Mouse (Mus musculus) kidney, postnatal 36 days (tissue): Measurements from ENCODE around the gene Trip6.

Experiments used
- DNase-seq, 2 experiments: peaks; one replicate each; pipeline ENCODE4 v3.0.0; 2021 to 2022; ENCODE audit warnings: mixed read lengths in 2 of 2

Gene Trip6

DNA sequence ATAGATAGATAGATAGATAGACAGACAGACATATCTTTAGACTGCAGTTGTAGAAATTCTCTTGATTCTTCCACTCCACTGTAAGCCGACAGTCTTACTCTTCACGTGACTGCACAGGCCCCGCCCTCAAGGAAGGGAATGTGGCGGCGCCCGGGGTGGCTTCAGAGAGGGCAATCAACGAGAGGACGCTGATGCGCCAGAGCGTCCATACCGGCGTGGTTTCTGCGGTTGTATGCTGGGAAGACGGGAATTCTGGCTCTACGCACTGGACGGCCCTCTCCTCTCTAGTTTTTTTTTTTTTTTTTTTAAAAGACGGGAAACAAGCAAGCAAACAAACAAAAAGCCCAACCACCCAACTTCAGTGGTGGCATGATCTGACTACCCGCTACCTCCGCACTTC, 24.1 kb upstream of the Trip6 start:
- peak; percentile 96 to 97 for DNase-seq

DNA sequence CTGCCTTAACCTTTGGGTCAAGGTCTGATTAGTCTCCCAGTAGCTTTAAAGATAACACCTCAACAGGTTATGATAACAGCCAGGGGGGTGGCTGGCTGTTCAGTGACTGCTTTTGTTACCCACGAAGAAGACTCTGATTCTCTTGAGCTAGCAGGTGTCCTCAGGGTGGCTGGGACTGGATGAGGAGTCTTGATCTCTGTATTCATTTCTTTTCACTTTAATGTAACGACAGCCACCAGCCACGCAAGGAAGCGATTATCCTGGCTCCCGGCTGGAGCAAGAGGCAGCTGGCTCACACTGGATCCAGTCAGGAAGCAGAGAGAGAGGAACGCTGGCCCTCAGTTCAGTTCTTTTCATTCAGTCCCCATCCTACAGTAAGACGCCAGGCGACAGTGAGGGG, 23.0 kb upstream of the Trip6 start:
- DNase-seq, result peak in 1 of 2 experiments; percentile 31

DNA sequence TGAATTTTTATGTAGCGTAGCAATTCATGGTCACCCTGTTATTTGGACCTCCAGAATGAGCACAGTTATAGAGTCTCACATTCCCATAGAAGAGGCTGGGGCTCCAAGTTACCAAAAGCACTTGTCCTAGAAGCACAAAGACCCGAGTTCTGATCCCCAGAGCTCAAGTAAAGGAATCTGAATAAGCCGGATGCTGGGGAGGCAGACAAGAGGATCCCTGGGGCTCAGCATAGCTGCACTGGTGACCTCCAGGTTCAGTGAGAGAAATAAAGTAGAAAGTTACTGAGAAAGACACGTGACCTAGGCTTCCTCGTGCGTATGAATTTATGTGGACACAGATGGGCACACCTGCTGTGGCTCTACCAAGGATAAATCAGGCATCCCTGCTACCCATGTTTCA, 20.9 kb upstream of the Trip6 start:
- DNase-seq, result no peak

DNA sequence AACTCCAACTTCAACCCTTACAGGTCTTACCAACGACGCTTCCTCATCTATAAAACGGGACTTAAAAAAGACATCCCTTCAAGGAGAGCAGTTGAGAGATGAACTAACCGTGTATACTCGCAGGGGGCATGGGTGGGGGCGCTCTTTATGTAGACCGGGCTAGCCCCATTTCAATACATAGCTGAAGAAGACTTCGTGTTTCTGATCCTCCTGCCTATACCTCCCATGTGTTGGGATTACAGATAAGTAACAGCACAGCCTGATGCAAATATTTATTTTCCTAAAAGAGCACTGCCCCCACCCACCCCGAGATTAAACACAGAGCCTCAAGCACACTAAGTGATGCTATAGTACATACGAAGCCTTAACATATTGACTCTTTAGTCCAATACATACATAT, 20.1 kb upstream of the Trip6 start:
- DNase-seq, result no peak

DNA sequence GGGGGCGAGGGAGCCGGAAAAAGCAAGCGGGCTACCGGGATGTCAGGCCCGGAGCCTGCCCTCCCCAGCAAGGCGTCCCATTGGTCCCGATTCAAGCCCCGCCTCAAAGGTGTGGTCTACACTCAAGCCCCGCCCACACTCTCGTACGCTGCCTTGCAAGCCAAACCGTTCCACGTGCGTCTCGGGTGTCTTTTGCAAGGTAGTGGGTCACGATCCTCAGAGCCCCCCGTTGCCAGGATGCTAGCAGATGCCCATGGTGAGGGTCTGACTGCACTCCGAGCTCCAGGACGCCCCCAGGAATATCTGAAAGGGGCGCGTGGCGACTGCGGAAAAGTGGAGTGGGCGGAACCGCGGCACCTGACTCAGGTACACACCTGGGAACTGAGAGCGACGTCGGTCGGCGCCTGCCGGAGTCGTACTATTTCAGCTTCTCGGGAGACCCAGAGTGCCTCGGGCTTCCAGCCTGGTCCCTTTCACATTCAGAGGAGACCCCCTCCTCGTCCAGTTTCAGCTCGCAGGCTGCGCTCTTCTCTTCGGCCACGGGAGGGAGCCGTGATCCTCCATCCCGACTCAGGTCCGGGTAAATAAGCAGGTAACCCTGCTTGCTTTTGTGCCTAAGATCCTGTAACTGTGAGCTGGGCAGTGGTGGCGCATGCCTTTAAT, 19.4 kb upstream of the Trip6 start, which contains the start of gene Slc12a9:
Gene Slc12a9 (minus strand): TSS at position 86 of the 663 bp plus-strand sequence.
- DNase-seq, result peak; percentile 97 to 98

DNA sequence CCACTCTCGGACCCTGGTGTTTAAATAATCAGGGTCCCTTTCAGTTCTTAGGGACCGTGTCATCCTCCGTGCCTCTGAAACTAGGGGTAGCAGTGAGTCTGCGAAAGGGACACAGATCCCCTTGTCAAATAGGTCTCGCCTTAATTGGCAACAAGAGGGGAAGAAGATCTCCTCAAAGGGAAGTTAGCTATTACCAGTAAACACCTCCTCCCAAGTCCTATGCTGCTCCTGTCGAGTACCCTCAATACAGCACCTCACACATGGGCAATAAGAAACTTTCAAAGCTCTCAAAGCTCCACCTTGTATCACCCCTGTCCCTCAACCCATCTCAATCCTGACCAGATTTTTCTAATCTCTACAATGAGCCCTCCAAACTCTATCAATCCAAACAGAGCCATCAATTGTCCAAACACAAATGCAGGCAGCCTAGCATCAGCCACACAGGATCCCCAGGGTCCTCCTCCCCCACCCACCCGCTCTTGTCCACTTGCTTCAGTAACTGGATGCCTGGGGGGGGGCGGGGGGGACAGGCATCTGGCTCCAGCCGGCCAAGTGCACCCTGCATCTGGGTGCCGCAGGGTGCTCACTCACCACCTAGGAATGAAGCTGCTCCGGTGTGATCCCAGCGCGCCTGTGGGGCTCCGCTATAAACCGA, 18.8 kb upstream of the Trip6 start:
- DNase-seq, result no peak

DNA sequence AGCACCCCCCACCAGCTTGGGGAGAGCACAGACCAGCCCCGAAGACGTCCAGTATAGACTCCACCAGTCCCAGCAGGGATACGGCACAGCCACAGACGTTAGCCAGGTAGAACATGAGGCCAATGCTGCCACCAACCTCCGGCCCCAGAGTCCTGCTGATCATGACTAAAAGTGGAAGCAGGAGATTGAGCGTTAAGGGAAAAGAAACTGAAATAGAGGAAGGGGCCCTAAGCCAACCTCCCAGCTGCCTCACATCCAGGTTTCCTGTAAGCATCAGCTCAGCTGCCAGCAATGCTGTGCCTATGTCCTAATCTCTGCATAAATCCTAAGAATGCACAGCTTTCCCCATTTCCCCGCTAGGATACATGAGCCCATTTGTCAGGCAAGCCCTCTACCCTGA, 16.7 kb upstream of the Trip6 start:
- DNase-seq, result no peak

DNA sequence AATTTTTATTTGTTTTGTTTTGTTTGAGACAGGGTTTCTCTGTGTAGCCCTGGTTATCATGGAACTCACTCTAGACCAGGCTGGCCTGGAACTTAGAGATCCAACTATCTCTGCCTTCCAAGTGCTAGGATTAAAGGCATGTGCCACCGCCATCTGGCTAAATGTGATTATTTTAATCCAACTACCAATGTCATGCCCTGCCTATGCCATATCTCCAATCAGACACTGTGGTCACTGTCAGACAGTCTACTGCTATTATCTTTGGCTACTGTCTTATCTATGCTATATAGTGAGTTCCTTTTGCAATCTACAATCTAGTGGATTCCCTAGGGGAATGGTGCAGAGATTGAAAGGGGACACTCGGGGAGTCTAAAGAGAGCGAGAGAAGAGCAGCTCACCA, 6.8 kb upstream of the Trip6 start:
- DNase-seq, result no peak

DNA sequence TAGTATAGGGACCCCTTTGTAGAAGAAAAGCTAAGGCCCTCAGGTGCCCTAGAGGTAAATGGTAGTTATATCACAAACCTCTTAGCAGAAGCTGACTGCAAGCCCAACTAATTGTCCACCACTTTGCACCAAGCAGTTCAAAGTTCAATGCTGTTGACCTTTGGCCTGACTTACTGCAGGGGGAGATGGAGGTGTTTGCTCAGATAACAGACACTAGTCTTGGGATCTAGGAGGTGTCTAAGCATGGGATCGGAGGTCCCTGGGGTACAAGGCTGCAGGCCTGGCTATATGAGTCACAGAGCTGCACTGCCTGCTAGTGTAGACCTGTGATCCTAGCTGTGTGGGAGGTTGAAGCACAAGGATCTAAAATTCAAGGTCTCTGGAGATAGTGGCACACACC, 4.4 kb upstream of the Trip6 start:
- DNase-seq, result peak; percentile 72 to 74

DNA sequence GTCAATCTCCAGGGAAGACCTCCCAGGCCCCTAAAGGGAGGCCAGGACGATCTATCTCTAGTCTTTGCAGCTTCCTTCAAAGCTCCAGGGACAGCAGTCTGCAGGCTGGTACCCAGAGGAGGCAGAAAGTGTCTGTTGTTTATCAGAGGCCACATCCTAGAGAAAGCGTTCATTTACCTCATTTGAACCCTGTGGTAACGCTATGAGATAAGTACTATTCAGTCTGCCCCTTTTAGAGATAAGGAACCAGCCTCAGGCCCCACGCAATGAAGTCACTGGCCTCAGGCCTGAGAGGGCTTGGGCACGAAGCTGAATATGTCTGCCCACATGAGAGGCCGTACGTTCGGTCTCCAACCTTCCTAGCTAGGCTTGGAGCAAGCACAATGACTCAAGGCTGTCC, 3.2 kb upstream of the Trip6 start:
- no peak for DNase-seq

DNA sequence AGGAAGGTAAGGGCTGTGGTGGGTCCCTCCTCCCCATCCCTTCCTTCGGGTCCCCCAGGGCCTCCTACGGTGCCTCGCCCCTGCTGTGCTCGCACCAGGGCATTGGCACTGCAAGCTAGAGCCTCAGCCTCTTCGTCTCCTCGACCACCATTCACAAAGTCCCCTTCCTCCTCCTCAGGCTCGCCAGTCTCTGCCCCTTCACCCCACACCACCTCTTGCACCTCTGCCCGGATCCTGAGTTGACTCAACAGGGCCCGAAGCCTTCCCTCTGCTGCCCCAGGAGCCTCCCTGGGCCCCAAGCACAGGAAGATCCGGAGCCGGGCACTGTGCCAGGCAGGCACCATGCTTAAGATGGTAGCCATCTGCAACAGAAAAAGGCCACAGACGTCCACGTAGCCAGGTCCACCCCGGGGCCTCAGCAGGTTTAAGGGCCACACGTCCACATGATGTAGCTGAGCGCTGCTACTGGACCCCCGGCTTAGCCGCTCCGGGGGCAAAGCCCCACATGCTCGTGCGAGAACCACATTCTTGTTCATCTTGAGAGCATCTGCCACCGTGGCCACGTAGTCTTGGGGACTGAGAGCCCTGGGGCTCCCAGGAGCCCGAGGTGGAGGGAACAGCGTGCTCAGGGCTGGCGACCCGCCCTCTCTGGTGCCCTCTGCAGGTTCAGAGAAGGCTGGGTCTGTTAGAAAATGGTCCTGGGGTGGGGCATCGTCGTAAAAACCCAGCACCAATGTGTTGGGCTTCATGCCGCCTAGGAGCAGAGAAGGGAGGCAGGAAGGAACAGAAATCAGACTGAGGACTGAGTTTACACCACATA, 1.1 kb upstream of the Trip6 start:
- peak in 1 of 2 experiments; percentile 68 for DNase-seq

DNA sequence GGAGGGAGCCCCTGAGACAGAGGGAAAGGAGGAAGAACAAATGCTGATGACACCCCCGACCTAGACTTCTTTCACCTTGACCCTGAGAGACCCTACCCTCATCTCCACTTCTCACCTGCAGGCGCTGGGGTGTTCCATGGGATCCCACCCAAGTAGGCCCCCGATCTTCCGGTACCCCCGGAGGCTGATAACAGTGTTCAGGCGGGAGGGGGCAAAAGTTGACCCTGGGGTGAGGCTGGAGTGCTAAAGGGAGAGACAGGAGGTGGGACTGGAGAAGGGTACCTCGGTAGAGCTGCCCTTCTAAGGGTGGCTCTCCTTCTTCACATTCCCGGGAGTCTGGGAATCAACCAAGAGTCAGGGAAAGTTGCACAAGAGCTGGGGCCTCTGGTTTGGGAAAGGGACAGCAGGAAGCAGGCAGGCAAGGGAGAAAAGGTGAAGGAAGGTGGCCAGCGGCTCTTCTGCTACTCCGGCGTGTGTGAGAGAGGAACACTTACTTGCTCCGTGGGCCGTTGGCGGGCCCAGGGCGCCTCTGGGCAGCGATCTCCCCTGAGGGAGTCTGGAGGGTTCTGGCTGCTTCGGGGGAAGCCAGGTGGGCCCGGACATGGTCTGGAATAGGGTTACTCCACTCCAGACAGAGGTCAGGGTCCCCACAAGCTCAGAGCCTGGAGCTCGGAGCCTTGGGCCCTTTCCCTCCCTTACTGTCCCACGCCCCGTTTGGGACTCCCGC, 575 bp downstream of the Trip6 start:
- DNase-seq, result no peak

DNA sequence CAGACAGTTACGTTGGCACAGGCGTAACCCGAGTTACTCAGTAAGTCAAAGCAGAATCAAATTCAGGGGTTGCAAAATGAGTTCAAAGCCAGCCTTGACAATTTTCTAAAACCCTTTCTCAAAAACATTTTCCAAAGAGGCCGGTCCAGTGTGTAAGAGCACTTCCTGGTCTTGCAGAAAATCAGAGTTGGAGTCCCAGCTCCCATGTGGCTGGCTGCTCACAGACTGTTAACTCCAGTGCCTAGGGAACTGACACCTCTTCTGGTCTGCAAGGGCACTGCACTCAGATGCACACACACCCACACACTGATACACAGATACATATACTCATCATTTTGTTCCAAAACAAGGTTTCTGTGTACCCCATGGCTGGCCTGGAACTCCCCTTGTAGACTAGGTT, 5.8 kb downstream of the Trip6 start:
- no peak for DNase-seq

DNA sequence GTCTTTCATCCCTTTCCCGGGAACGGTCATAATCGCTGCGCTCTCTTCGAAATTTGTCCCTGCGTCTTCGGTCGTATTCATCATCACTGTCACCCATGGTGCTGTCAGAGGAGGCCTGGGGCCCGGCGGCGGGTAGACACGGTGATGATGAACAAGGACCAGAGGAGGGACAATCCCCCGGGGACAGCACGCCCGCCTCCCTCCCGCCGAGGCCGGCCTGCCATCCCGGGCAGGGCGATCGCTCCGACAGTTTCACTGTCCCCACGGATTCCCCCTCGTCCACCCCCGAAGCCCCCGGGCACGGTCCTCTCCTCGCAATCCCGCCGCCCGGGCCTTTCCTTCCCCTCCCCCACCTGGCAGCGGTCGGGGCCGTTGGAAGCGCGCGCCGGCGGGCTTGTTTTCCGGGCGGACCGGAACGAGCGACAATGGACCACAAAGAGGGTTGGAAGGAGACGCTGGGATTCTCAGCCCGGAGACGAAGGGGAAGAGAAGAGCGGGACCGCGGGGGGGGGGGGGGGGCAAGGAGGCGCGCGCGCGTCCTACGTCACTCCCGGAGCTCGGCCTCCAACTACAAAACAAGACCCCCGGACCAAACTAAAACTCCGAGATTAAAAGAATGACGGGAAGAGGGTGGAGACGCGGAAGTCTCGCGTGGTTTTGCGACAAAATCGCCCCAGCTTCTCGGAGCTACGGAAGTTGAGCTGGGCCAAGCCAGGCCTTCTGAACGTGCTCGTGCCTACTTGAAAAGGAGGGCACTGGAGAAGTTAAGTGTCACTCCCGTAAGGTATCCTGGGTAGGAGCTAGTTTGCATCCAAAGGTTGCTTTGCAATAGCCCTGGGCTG, 6.9 kb downstream of the Trip6 start, which contains the start of gene Srrt:
Gene Srrt (minus strand): TSS at position 604 of the 842 bp plus-strand sequence.
- peak; percentile 94 to 95 for DNase-seq

DNA sequence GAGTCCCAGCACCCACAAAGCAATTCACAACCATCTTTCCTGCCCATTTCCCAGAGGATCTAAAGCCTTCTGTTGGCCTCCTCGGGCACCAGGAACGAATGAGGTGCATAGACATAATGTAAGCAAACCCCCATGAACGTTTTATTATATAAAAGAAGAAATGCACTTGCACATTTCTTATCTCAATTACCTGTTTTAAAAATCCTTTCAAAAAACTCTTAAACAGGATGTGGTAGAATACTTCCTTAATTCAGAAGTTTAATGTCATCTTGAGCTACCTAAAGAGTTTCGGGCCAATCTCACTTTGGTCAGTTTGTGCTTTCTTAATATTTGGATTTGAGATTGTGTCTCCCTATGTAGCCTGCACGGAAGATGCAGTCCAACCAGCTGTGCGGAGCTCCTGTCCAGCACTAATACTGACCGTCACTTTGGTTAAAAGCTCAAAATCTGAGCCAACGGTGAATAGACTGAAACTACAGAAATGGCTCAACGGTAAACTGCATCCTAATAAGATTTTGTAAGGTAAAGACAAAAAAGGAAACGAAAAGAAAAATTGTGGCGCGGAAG, 7.7 kb downstream of the Trip6 start:
- no peak for DNase-seq

DNA sequence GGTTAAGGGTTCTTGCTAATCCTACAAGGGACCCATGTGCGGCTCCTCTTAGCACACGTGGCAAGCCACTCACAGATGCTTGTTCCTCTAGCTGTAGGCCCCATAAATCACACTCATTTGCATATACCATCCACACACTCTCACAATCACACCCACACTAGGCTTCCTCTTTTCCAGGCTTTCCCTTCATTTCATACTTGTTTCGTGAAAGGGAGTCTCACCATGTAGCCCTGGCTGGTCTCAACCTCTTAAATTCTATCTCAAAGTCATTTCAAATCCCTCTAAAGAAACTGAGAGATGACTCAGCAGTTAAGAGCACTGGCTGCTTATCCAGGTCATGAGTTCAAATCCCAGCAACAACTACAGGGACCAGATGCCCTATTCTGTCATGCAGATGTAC, 8.4 kb downstream of the Trip6 start:
- DNase-seq, result no peak

DNA sequence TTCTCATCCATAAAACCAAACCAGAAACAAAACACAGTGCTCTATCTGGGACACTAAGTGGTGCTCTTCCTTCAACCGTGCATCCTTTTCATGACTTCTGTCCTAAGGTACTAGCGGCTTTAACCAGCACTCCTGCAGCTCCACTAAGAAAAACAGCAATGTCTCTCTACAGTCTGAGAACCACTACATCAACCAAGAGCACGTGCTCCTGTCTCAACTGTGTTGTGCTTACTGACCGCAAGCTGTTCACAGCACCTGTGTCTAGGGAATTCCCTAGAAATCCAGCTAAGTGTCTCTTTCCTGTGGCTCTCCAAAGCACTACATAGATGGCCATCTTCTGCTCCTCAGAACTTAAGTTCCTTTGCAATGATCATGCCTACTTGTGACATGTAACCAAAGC, 9.4 kb downstream of the Trip6 start:
- no peak for DNase-seq

DNA sequence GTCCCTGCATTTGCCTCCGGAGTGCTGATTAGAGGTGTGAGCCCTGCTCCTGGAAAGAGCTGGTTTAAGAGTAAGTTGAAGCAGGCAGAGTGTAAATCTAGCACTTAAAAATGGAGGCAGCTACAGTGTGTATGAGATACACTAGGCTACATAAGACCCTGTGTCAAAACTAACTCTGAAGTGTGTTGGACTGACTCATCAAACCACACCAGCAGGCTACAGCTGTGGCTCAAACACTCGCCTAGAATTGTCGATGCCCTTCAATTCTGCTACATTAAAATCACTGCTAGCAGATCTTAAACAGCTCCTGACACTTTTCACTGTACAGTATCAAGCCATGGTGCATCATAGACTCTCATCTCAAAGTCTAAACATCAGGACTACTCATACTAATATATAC, 10.0 kb downstream of the Trip6 start:
- DNase-seq, result no peak

DNA sequence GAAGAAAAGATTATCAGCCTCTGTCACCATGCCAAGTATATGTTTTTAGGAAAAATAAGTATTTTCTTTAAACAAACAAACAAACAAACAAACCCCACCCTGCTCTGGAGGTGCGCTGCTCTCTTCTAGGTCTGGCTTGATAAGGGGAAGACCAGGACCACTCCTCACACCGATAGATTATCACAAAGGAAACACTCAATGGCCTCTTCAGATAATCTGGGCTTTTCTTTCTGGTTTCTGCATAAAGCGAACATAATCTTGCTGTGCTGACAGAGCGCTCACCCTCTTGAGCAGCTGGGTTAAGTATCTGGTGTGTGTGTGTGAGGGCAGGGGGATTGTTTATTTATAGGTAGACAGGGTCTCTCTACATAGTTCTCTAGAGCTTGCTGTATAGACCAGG, 10.6 kb downstream of the Trip6 start:
- DNase-seq, result no peak

DNA sequence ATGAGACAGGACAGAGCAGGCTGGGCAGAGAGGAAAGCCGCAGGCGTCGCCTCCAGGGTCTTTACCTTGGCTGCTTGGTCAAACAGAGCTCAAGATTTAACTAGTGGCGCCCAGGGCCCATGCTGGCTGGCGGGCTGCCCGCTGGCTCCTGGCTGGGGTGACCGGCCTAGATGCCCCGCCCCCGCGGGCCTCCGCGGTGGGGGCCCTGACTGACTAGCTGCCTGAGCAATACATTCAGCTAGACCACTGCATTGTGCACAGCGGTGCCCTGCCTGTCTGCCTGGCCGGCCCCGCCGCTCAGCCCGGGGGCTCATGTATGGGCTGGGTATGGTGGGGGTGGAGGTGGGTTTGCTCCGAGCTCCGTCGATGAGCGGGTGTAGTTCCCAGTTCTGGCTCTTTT, 13.0 kb downstream of the Trip6 start:
- peak; percentile 29 to 72 for DNase-seq

DNA sequence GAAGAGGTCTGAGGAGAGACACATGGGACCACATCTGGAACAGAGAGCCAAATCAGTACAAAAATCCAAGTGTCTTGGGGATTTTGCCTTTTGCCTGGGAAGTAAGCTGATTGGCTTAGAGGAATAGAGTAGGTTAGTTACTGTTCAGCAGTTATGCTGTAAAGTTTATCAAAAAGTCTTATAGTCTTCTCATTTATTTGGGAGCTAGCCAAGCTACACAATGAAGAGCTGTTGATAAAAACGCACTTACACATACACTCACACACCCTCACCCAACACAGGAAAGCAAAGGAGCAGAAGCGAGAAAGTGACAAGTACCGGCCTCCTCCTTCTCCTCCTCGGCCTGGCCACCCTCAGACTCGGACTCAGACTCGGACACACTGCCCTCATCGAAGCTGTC, 15.0 kb downstream of the Trip6 start:
- no peak for DNase-seq

DNA sequence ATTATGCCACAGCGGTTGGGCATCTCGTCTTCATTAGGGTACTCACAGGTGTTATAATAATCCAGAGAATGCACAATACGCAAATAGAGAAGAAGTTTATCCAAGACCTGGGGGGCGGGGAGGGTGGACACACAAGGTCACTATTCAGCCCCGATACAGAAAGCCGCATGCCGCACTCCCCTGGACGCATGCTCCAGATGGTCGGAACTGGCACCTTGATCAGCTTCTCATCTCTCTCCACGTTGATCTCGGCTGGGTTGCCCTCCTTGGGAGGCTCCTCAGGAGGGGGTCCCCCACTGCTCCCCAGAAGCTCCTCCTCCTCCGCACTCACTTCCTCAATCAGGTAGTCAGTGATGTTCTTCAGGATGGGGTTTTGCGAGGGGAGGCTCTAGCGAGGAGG, 17.1 kb downstream of the Trip6 start:
- no peak for DNase-seq
